Mouse (Mus musculus) neural tube, embryonic 10.5 days (tissue): ENCODE measurements at regions not wholly inside any gene's neighbourhood (a gene's known extent, or its start where the extent isn't known, plus 50 kb on each side); places are given as distances from the start of the nearest gene placed in this dataset.

Experiments used
- DNase-seq: peaks from one replicate; pipeline ENCODE4 v3.0.0-alpha.2; 2017; ENCODE audit warnings: low spot score; ENCODE audit errors: extremely low spot score

DNA sequence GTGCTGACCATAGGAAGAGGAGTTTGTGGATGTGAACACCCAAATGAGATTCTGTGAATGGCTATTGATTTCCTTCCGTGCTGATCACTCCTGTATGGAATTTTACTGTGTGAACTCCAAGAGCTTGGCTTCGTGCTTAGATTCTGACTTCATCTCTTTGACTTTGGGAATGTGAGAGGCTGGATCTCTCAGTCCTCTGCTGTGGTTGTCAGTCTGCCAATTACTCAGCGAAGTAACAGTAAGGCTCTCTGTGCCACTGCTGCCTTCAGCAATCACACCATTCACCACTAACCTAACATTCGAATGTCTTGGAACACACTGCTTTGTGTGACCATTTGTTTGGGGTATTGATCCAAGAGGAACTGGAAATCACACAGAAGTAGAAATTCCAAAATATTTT, 291.5 kb downstream of the Gm21750 start:
- DNase-seq: no peak

DNA sequence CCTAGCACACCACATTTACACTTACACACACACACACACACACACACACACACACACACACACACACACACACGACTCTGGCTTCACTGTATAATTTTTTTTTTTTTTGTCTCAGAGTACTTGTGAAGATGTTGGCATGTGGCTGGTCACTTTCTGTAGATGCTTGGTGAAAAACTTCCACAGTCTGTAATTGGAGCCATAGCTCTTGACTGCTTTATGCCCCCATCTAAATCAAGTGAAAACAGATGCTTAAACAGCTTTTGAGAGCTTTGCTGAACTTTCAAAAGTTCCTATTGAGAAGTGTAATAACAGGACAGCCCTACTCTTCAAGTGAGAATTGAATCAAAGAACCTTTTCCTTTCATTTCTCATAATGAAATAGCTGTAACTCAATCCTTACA, 317.7 kb downstream of the Gm21750 start:
- DNase-seq: no peak

DNA sequence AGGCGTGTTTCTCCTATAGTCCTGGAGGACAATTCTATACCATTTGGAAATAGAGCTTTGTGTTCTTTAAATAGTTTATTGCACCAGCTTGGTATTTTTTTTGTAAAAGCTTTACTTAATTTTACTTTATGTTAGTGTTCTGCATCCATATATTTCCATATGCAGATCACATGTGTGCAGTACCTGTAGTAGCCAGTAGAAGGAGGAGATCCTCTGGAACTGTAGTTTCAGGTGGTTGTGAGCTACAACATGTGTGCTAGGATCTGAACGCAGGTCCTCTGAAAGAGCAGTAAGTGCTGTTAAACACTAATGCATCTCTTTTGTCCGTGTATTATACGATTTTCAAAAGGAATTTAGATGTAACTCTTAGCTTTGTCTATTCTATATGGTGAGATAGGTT, 335.2 kb downstream of the Gm21750 start:
- no peak for DNase-seq

DNA sequence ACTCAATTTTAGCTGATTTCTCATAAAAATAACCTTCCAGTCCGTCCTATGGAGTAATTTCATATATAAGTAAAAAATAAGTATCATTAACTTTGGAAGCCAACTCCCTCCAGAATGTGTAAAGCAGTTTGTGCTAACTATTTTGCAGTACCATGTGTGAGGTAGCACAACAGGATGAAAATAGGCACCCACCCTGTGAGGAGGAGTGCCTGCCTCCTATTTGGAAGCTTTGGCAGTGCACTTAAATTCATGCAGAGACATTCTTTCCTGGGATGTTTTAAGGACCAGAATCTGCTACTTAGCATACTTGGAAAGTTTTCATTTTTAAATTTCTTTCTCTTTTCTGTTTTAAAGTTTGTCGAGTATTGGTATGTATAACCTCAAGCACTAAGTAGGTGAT, 336.8 kb downstream of the Gm21750 start:
- no peak for DNase-seq

DNA sequence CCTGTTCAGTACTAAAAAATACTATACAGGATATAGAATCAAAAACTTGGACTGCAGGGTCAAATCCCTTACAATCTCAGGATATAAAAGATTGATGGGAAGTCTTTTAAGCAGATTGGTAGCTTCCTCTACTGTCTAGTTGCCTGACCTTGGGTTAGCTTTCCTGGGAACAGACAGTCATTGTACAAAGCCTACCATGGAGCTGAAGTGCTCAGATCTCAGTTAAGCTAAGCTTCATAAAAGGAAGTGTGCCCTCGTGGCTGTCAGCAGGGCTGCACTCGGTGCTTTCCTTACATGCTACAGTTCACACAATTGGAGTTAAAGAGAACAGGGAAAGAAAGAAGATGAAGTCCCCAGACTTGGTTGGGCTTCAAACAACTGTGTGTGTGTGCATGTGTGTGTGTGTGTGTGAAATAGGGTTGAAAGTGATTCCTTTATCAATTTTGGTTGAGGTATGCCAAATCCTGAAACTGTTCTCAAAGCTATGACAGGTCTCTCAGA, 338.4 kb downstream of the Gm21750 start:
- DNase-seq: no peak

DNA sequence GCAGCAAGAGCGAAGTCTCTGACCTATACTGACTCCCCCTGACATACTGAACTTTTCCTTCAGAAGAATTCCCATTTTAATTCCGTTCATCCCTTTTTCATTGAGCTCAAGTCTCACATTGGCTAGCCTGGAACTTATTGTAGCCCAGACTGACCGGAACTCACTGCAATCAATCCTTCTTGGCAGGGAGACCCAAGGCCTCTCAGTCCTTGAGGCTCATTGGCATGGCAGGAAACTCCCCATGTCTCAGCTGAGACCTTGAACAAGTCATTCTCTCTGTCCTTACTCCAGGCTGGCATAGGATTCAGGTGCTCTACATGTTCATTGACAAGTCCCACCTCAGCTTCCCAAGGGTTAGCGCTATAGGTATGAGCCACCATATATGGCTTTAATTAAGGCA, 345.9 kb downstream of the Gm21750 start:
- no peak for DNase-seq

DNA sequence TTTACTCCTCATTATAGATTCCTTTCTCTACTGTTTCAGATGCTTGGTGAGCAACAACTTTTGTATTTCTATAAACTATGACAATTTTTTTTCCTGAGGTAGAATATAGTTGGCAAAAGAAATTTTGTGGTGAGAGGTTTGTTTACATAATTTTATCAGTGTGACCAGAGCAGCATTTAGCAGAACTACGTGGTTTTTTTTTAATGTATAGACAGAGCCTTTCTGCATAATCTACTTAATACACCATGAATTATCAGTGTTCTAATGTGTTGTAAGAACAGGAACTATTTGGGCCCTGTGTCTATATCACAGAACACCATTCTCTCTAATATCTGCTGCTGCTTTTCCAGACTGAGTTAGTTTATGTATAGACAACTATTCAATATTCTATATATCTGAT, 350.5 kb downstream of the Gm21750 start:
- DNase-seq: no peak

DNA sequence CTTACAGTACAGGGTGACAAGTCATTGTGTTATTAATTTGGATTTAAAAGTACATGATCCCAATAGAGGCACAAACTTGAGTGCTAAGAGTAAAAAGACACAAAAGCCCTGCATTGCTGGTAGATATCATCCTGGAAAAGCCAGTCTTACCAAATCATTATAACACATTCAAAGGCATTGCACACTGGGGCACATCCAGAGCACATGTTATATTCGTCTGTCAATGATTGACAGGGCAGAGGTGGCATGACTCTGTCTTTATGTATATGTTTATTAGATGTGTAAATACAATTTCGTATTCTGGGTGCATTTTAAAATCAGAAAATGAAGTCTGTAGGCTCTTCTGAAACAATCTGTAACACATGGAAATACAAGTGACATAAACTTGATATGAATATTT, 358.4 kb downstream of the Gm21750 start:
- DNase-seq: no peak

DNA sequence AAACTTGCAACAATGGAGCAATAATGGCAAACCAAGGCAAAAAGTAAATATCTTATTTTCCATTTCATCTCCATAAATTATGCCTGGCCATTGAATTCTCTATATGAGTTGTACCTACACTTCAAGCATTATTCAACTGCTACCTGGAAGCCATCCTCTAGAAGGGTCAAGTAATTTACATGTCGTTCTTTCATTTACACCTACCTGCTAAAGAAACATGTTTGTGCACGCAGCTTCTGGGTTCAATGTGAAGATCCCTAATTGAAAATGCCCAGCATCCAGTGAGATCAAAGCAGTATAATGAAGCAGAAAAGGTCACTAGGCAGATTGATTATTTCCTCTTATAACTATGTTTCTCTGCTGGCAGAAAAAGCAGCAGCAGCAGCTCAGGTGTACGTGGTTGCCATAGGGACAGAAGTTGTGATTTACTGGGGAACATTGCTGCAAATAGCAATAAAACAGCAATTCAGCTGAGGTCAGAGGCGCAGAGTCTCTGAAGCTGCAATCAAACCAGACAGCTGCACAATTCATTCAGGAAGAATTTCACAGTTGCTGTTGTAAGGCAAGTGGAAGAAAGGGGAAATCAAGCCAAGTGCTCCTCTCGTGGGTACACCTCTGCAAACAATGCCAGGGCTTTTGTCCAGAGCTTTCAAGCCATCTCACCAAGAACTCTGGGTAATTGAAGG, 386.1 kb downstream of the Gm21750 start:
- DNase-seq: no peak

DNA sequence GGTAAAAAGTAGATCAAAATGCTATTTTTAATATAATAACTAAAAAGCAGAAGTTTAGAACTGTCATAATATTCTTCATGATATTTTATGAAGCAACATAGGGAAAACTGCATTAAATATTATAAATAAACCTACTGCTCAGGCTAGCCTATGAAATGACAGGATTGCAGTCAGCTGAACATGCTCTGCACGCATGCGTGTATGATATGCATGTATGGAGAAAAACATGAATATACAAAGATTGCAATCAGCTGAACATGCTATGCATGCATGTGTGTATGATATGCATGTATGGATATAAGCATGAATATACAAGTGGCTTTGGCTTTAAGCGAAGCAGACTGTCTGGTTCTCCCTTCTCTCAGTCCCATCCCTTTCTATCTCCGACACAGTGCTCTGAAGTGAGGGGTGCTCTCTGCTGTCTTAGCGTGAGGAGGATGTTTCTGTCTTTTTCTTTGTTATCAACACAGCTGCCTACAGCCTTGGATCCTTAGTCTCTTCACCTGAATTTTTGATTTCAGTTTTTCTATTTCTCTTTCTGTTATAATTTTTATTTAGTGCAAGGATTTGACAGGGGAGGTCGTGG, 386.8 kb downstream of the Gm21750 start:
- DNase-seq: no peak

DNA sequence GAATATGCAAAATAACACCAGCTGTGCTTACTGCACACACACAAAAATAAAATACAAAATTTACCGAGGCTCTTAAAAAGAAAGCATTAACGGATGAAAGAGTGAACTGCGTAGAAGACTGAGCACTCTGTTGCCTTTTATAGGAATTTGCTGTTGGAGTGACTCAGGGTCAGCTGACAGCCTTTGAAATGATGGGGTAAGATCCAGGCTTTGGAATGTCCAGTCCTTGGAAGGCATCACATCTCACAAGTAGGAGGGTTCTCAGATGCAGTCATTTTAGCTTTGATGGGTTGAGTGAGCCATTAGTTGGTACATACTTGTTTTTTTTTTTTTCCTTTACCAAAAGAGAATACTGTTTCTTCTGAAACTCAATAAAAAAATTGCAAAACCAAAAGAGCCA, 387.4 kb downstream of the Gm21750 start:
- DNase-seq: no peak

DNA sequence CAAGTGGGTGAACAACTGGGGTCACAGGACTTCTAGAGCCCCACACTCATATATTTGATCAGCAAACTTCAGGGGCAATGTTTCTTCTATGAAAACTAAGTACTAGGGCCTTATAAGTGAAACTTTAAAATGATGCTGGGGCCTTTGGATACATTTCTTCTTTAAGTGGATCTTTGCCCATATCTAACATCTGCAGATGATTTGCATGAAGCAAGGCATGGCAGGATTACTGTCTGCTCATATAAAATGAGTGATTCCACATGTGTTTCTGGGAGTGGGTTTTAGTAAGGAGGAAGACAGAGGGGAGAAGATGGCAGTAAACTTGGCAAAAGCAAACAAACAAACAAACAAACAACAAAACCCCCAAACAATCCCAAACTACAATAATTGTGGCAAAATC, 405.0 kb downstream of the Gm21750 start:
- no peak for DNase-seq

DNA sequence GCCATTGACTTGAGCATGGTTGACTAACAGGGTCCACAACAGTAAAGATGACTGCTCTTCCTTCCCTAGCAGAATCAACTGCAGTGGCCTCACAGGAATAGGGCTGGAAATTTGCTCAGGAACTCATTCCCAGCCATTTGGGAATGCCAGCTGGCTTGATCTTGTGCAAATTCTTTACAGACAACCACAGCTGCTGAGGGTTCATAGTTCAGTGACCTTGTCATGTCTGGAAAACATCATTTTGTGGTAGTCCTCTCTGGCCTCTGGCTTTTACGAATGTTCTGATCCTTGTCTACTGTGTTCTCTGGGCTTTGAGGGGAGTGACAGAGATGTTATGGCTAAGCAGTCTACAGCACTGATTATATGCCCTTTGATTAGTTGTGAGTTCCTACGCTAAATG, 432.0 kb downstream of the Gm21750 start:
- peak; percentile 13 for DNase-seq

DNA sequence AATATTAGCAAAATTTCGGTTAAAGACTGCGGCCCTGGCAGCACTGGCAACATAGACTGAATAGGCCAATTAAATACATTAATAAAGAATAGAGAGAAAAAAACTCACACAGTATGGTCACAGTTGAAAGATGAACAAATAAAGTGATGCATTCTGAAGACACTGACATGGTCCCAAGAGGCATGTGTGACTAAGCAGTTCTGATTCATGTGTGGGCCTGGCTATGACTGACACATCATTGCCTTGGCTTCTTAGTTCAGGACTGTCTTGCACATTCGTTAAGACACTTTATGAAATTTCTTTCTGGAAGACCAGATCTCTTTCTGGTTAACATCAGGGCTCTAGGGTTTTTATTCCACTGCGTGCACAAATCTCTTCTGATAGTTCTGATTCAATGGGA, 438.7 kb downstream of the Gm21750 start:
- DNase-seq: no peak

DNA sequence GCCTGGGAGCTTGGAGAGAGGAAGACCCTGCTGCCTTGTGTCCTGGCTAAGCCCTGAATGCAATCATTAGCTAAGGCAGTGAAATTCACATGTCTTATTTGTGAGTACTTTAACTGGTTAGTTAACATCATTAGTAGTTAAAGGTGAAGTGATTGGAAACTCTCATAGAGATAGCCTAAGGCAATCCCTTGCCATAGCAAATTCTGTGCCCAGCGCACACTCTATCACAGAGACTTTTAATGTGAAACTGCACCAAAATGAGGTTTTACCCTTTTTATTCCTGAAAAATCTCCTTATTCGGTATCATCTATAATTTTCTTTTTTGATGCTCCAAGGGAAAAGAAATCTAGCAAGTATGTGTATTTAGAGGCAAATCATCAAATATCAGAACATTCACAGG, 451.6 kb downstream of the Gm21750 start:
- DNase-seq: no peak

DNA sequence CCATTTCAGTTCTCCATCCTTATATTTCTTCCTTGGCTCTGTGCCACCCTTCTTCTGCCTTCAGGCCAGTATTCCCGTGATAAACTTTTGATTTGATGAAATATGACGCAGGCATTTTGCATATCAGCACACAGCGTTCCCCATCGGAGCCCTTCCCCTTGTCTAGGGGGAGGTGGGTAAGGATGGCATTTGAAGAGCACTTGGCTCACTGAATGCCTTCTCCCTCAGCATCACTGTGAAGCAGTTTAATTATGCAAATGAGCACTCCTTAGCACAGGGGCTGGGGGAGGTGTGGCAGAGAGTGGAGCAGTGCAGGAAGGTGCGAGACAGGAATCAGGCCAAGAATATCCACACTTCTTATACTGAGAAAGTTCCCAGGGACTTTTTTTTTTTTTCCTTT, 452.1 kb downstream of the Gm21750 start:
- no peak for DNase-seq

DNA sequence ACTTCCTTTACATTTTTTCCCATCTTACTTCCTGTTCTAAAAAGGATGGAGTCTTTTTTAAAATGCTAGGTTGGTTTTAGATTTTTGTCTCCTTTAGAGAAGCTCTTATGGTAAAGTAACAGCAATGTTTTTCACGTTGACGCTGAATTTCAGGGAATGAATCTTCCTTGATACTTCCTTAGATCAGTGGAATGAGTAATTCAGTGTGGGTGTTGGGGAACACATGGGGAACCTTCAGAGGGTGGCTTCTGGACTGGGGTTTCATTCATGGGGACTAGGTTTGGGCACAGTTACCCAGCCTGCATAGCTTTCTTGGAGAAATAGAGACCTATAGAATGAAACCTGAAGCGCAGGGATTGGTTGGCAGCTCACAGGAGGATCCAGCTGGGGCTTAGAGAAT, 452.5 kb downstream of the Gm21750 start:
- no peak for DNase-seq

DNA sequence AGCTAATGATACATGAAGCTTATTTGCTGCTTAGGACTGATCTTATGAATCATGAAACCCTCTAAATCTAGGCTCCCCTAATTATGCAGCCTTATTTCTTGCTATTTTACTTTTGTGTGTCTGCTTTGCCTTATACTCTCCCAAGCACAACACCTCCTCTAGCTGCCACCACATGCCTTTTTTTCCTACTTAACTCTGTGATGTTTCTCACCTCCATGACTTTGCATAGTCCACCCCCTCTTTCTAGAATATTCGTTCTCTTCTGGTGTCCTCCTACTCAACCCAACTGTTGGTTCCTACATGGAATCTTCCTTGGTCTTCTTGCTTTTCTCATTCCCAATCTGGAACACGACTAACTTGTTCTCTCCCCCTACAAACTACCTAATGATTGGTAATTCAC, 456.7 kb downstream of the Gm21750 start:
- DNase-seq: no peak

DNA sequence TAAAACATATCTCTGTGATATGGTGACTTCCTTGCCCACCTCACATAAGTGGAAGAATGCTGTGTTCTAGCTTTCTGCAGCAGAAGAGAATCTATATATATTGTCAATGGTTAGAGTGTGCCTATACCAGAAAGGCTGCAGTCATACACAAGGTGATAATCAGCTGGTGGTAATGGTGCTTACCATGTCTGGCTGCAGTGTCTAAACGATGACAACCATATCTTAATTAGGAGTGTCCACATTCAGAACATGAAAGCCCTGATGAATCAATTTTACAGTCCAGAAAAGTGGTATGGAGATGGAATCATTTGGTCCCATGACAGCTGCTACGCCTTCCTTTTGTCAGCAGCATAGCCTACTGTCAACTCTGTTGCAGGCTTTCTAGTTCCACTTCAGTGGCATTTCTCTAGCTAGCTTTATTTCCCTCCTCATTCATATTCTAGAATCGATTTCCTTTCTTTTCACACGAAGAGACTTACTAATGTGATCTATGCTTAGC, 484.2 kb downstream of the Gm21750 start:
- DNase-seq: no peak

DNA sequence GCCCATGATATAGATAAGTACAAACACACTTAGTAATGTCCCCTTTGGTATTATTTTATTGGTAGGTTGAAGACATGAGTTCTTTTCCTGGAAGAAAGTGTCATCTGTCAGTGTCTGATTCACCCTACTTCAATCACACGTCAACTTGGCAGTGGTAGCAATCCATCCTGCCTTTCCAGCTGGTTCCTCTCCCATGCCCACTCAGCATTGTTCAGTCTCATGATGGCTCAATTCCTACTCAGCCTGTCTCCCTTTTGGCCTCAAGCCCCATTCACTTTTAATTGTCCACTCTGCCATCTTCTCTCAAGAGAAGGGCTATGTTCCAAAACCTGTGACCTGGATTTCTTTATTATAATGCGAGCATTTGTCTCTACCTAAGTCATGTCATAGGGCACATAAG, 474.4 kb upstream of the Htr2a start:
- no peak for DNase-seq

DNA sequence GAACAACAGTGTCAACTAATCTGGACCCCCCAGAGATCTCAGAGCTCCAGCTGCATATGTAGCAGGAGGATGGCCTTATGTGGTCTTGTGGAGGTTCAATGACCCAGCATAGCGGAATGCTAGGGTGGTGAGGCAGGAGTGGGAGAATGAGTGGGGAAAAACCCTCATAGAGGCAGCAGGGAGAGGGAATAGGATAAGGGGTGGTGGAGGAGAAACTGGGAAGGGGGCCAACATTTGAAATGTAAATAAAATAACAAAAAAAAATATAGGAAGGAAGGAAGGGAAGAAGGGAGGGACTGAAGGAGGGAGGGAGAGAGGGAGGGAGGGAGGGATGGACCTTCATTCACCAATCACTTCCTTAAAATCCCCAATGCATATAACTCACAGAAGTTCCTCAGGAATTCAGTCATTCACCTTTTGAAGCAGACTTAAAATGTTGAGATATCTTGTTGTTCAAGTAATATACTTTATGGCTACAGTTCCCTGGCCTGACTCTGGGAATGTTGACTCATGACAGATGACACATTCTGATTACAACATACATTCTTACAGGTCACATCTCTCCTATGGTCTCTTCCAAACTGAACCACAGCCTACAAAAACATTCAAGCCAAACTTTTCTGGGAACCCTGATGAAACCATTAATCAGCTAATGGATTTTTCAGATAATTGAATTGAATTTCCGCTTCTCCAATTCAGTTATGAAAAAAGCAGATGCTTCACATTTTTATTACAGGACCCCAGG, 471.3 kb upstream of the Htr2a start:
- DNase-seq: no peak

DNA sequence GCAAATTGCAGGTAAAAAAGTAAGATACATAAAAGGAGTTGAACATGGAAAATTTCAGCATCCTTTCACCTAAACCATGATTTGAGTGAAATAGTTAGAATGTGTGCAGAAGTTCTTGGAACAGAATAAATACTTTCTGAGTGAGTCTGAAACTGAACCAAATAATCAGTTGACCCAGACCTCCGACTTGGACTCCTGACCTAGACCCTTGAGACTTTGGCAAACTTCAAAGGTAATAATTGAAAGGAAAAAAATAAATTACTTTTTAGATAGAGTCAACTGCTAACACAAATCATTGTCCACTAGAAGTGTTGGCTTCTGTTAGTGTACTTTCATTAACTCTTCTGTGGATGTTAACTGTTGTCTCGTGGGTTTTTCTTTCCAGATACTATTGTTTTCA, 460.6 kb upstream of the Htr2a start:
- no peak for DNase-seq

DNA sequence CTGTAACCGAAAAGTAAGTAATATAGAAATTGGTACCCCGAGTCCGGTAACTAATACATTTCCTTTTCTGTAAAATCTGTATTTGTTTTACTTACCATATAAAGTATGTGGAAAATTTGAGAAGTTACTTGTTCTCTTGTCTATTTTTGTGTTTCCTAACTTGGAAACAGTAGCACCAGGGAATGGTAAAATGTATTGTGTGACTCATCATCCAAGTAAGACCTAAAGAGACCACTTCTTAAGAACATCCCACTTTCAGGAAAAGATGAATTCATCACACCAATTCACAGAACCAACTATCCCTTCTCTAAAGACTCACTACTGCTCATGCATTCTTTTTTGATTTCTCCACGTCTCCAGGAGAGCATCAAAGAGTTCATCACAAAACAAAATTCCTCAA, 457.6 kb upstream of the Htr2a start:
- no peak for DNase-seq
